Mouse (Mus musculus): Measurements from ENCODE around the gene Nckap1l.

- TF ChIP-seq POLR2A (IDR thresholded peaks at IDR 0.05; ENCODE audit: extremely low read depth, insufficient read depth, low read length) (no peak), CTCF (IDR thresholded peaks at IDR 0.05; ENCODE audit: low read depth, low read length) (no peak)
Measured at GRCm38 (mm10) chr15:103522458-103523099, 69.0 kb downstream of the Nckap1l start.

All from liver, adult 2 months (tissue).